Mouse (Mus musculus) midbrain, embryonic 14.5 days (tissue): ENCODE data around the gene Ric3. TPM values are rescaled to one million over a fixed set of nuclear protein-coding genes. Genes with fewer than 3 reads are reported as not detected.
"Not testable (repeated sequence)": the region's sequence is repeated elsewhere in the genome, so short reads cannot be mapped to it uniquely, and the experiment has no call there.

Experiments used
- ATAC-seq: fragments of 200-750 bp; cut with Nextera tagmentation; 2 replicates; pipeline ENCODE4 v1.8.0; 2017; ENCODE audit warnings: moderate number of reproducible peaks, moderate library complexity; ENCODE audit not compliant: low FRiP score, low TSS enrichment
- DNase-seq: peaks from one replicate; pipeline ENCODE4 v3.0.0-alpha.2; 2015
- H3K27ac ChIP-seq: fragments of 300-500 bp; sonication (generic); replicated peaks from 2 replicates; pipeline ENCODE4 v1.5.1; 2014; ENCODE audit warnings: mild to moderate bottlenecking, low read depth, low read length, moderate library complexity
- H3K27me3 ChIP-seq: fragments of 300-500 bp; sonication (generic); 2 replicates; pipeline ENCODE4 v1.6.1; 2014; ENCODE audit warnings: low read length, control low read depth, mixed read lengths; ENCODE audit not compliant: control insufficient read depth, insufficient read depth
- H3K36me3 ChIP-seq: fragments of 300-500 bp; sonication (generic); 2 replicates; pipeline ENCODE4 v1.6.1; 2014; ENCODE audit warnings: low read length, control low read depth; ENCODE audit not compliant: control insufficient read depth, insufficient read depth
- H3K4me1 ChIP-seq: fragments of 300-500 bp; sonication (generic); 2 replicates; pipeline ENCODE4 v1.6.1; 2014; ENCODE audit warnings: mild to moderate bottlenecking, antibody characterized with exemption, low read length, control low read depth; ENCODE audit not compliant: control insufficient read depth, insufficient read depth
- H3K4me2 ChIP-seq: fragments of 300-500 bp; sonication (generic); 2 replicates; pipeline ENCODE4 v1.6.1; 2014; ENCODE audit warnings: mild to moderate bottlenecking, low read length, moderate library complexity
- H3K4me3 ChIP-seq: fragments of 300-500 bp; sonication (generic); replicated peaks from 2 replicates; pipeline ENCODE4 v1.5.1; 2014; ENCODE audit warnings: low read depth, low read length
- H3K9ac ChIP-seq: fragments of 300-500 bp; sonication (generic); replicated peaks from 2 replicates; pipeline ENCODE4 v1.6.1; 2014; ENCODE audit warnings: mild to moderate bottlenecking, low read length, moderate library complexity
- H3K9me3 ChIP-seq: fragments of 300-500 bp; sonication (generic); 2 replicates; pipeline ENCODE4 v1.6.1; 2016; ENCODE audit warnings: low read length, control low read depth, mixed read lengths; ENCODE audit not compliant: control insufficient read depth
- WGBS: fragments of 180-500 bp; shearing (Covaris S2); extraction: QIAGEN DNeasy Blood & Tissue Kit; methylation state at CpG from one replicate; pipeline ENCODE4 v1.1.7; 2014; 5-methylcytosine and 5-hydroxymethylcytosine counted together
- polyA plus RNA-seq: library from polyadenylated mRNA; unstranded; fragments of >200 nt; fragmentation: Nextera tagmentation; extraction: Ambion mirVana; gene quantifications from 2 replicates; pipeline ENCODE4 v1.2.1, GENCODE M21; 2014

The Ric3 gene
- polyA plus RNA-seq, 1 experiment from 2014 or later: 36.1 TPM

- DNase-seq: no peak
- no peak overlapping the region for H3K4me3 ChIP-seq
- H3K36me3 ChIP-seq: no peaks in the 10 kb centered on the region
- H3K4me2 ChIP-seq: no peak overlapping the region
- WGBS: 87% methylated on average over 1 of the region's 1 CpGs
- H3K9ac ChIP-seq: no peak overlapping the region
- H3K27me3 ChIP-seq: no peaks in the 10 kb centered on the region
- no peak for ATAC-seq
- H3K4me1 ChIP-seq: no peaks in the 10 kb centered on the region
- H3K27ac ChIP-seq: no peak overlapping the region
- no peaks in the 10 kb centered on the region for H3K9me3 ChIP-seq
Measured at GRCm38 (mm10) chr7:109104894-109105293, 21.8 kb upstream of the Ric3 start.

GRCm38 (mm10) chr7:109101167-109101566 is 18.0 kb upstream of the Ric3 start:
- Histone ChIP-seq H3K27ac (no peak overlapping the region), H3K27me3 (no peaks in the 10 kb centered on the region), H3K9me3 (no peaks in the 10 kb centered on the region), H3K9ac (no peak overlapping the region), H3K36me3 (no peaks in the 10 kb centered on the region), H3K4me1 (no peaks in the 10 kb centered on the region), H3K4me2 (no peak overlapping the region), H3K4me3 (no peak overlapping the region)
- WGBS: 95% methylated on average over 3 of the region's 3 CpGs
- no peak for DNase-seq
- no peak for ATAC-seq

GRCm38 (mm10) chr7:109098145-109099018 is 15.3 kb upstream of the Ric3 start:
- Histone ChIP-seq H3K27ac (no peak overlapping the region), H3K9ac (no peak overlapping the region)
- ATAC-seq: peak; percentile 60; the same call in 1 of the 2 replicates

DNA sequence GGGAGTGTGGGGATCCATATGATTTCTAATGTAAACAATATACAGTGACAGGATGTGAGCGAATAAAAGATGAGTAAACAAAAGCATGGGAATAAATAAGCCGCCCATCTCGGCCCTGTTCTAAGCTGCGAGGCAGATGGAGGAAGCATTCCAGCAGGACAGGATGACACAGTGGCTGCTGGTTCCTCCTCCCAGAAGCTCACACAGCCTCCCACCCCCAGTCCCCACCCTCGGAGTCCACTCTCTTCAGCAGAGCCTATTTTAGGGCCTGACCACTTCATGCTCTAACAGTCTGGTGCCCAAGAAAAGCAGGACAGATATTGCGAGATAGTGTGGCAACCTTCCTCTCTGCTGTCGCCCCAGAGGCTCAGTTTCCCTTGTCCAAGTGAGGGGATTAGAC is 14.1 kb upstream of the Ric3 start:
- Histone ChIP-seq H3K36me3 (no peaks in the 10 kb centered on the region), H3K27ac (no peak overlapping the region), H3K9me3 (no peaks in the 10 kb centered on the region), H3K27me3 (no peaks in the 10 kb centered on the region), H3K4me1 (no peaks in the 10 kb centered on the region), H3K4me3 (no peak overlapping the region), H3K4me2 (no peak overlapping the region), H3K9ac (no peak overlapping the region)
- DNase-seq (no peak), ATAC-seq (no peak)
- 75% methylated on average over 7 of the region's 7 CpGs for WGBS

More at GRCm38 (mm10) chr7:109098145-109099018, 15.3 kb upstream of the Ric3 start:
- 20% methylated on average over 6 of the region's 6 CpGs for WGBS
- no peaks in the 10 kb centered on the region for H3K4me1 ChIP-seq
- H3K27me3 ChIP-seq: no peaks in the 10 kb centered on the region
- peak; percentile 85 for DNase-seq
- no peaks in the 10 kb centered on the region for H3K36me3 ChIP-seq
- no peaks in the 10 kb centered on the region for H3K9me3 ChIP-seq
- H3K4me3 ChIP-seq: no peak overlapping the region
- no peak overlapping the region for H3K4me2 ChIP-seq

DNA sequence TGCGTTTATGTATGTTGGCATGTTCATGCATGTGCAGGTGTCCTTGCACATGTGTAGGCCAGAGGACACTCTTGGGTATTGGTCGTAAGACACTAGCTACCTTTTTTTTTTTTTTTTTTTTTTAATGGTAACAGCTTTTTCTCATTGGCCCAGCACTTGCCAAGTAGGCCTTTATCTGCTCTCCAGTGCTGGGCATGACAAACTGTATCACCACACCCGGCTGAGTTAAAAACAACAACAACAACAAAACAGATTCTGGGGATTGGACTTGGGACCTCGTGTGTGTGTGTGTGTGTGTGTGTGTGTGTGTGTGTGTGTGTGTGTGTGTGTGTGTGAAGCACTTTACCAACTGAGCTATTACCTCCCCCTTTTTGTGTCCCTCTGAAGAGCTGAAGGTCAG is 13.5 kb upstream of the Ric3 start:
- Histone ChIP-seq H3K4me3 (no peak overlapping the region), H3K27me3 (no peaks in the 10 kb centered on the region), H3K4me1 (no peaks in the 10 kb centered on the region), H3K27ac (no peak overlapping the region), H3K4me2 (no peak overlapping the region), H3K9me3 (no peaks in the 10 kb centered on the region), H3K36me3 (no peaks in the 10 kb centered on the region), H3K9ac (no peak overlapping the region)
- DNase-seq (no peak), ATAC-seq (no peak)
- WGBS: 83% methylated on average over 4 of the region's 4 CpGs

DNA sequence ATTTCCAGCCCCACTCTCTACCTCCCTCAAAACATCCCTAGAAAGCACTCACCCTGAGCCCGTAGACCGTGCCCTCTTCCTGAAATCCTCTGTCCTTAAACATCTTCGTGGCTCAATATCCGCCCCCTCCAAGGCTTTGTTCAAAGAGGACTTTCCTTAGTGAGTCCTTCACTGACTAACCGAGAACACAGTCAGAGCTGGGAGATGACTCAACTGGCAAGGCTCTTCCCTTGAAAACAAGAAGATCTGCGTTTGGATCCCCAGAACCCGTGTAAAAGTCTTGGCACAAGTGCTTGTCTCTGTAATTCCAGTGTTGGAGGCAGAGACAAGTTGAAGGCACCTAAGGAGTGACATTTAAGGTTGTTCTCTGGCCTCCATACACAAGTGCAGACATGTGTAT is 11.2 kb upstream of the Ric3 start:
- Histone ChIP-seq H3K9me3 (no peaks in the 10 kb centered on the region), H3K4me3 (no peak overlapping the region), H3K4me1 (peaks cover 3% of the 10 kb centered on the region; the same call in 1 of the 2 replicates), H3K9ac (no peak overlapping the region), H3K36me3 (no peaks in the 10 kb centered on the region), H3K27me3 (no peaks in the 10 kb centered on the region), H3K27ac (no peak overlapping the region), H3K4me2 (no peak overlapping the region)
- 91% methylated on average over 7 of the region's 7 CpGs for WGBS
- DNase-seq (no peak), ATAC-seq (no peak)

GRCm38 (mm10) chr7:109091316-109091715 is 8.2 kb upstream of the Ric3 start:
- not testable (repeated sequence) for H3K9ac ChIP-seq, H3K4me2 ChIP-seq, H3K4me3 ChIP-seq, H3K36me3 ChIP-seq, H3K27ac ChIP-seq, DNase-seq, H3K9me3 ChIP-seq, H3K27me3 ChIP-seq, H3K4me1 ChIP-seq, ATAC-seq
- WGBS: 88% methylated on average over 2 of the region's 2 CpGs

DNA sequence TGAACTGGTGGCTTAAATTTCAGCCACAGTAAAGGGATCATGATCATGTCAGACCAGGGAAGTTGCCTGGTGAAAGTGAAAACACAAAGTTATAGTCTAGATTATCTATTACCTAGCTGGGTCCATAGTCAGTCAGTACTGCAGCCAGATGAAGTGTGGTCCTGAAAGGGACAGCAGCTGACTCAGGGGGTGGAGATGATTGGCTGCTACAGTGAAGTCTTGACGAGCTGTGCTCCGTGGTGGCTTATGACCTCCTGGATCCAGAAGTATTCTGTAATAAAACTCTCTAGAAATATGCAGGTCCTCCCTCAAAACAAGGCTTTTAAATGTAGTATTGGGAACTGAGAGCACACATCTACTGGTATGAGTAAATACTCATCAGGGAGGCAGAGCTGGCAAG is 3.8 kb upstream of the Ric3 start:
- DNase-seq (no peak), ATAC-seq (no peak)
- Histone ChIP-seq H3K4me1 (peaks cover 12% of the 10 kb centered on the region), H3K36me3 (no peaks in the 10 kb centered on the region), H3K4me2 (no peak overlapping the region), H3K27me3 (no peaks in the 10 kb centered on the region), H3K9ac (no peak overlapping the region), H3K27ac (no peak overlapping the region), H3K4me3 (no peak overlapping the region), H3K9me3 (no peaks in the 10 kb centered on the region)
- 30% methylated on average over 2 of the region's 2 CpGs for whole genome bisulfite sequencing

- no peak for DNase-seq
- WGBS: 76% methylated on average over 4 of the region's 4 CpGs
- H3K27ac ChIP-seq: no peak overlapping the region
- H3K4me2 ChIP-seq: peak overlapping the region; percentile 78
- no peak overlapping the region for H3K9ac ChIP-seq
- no peaks in the 10 kb centered on the region for H3K9me3 ChIP-seq
- no peaks in the 10 kb centered on the region for H3K27me3 ChIP-seq
- H3K4me1 ChIP-seq: peaks cover 15% of the 10 kb centered on the region
- peak overlapping the region; percentile 83; the same call in 1 of the 2 replicates for H3K4me3 ChIP-seq
- H3K36me3 ChIP-seq: no peaks in the 10 kb centered on the region
- ATAC-seq: no peak
Measured at GRCm38 (mm10) chr7:109083813-109084184, 668 bp upstream of the Ric3 start.
